Mouse (Mus musculus) thymus, adult 2 months (tissue): Measurements from ENCODE around the gene Syngr1. TPM values are rescaled to one million over a fixed set of nuclear protein-coding genes. Genes with fewer than 3 reads are reported as not detected.

Experiments
- DNase-seq: peaks from one replicate; pipeline ENCODE4 v3.0.0; 2021
- H3K27ac ChIP-seq: fragments of 200-500 bp; 2 replicates; pipeline ENCODE4 v1.5.1; 2012; ENCODE audit warnings: low read length, control low read depth; ENCODE audit not compliant: control insufficient read depth, insufficient read depth
- H3K27me3 ChIP-seq: fragments of 200-500 bp; 2 replicates; pipeline ENCODE4 v1.6.1; 2012; ENCODE audit warnings: mild to moderate bottlenecking, low read length, moderate library complexity, mixed read lengths; ENCODE audit not compliant: control insufficient read depth, insufficient read depth
- H3K36me3 ChIP-seq: fragments of 200-500 bp; 2 replicates; pipeline ENCODE4 v1.6.1; 2012; ENCODE audit warnings: mild to moderate bottlenecking, low read length, moderate library complexity; ENCODE audit not compliant: control insufficient read depth, insufficient read depth
- H3K4me1 ChIP-seq: fragments of 200-500 bp; replicated peaks from 2 replicates; pipeline ENCODE4 v1.6.1; 2012; ENCODE audit warnings: low read length; ENCODE audit not compliant: control insufficient read depth, insufficient read depth
- H3K4me3 ChIP-seq: fragments of 200-500 bp; 2 replicates; pipeline ENCODE4 v1.5.1; 2012; ENCODE audit warnings: mild to moderate bottlenecking, low read length, control low read depth, moderate library complexity; ENCODE audit not compliant: control insufficient read depth, insufficient read depth
- CTCF ChIP-seq: fragments of 200-500 bp; IDR thresholded peaks from 2 replicates; pipeline ENCODE4 v1.5.1; 2012; ENCODE audit warnings: mild to moderate bottlenecking, control low read depth, low read length, moderate library complexity, borderline replicate concordance; ENCODE audit not compliant: control insufficient read depth, poor library complexity, insufficient read depth; ENCODE audit errors: extremely low read depth
- POLR2A ChIP-seq: fragments of 200-500 bp; IDR thresholded peaks from 2 replicates; pipeline ENCODE4 v1.6.1; 2012; ENCODE audit warnings: mild to moderate bottlenecking, low read length, control low read depth, moderate library complexity; ENCODE audit not compliant: control insufficient read depth, poor library complexity, insufficient read depth; ENCODE audit errors: extremely low read depth
- WGBS: fragments of 180-500 bp; shearing (Covaris S2); methylation state at CpG from one replicate; pipeline ENCODE4 v1.1.7; 2018; 5-methylcytosine and 5-hydroxymethylcytosine counted together
- polyA plus RNA-seq: library from polyadenylated mRNA; depleted of rRNA; stranded (reverse); fragments of >200 nt; gene quantifications from 2 replicates; pipeline ENCODE4 v1.2.3, GENCODE M21; 2012

Syngr1 gene
- polyA plus RNA-seq, 1 experiment, result 121 TPM

DNA sequence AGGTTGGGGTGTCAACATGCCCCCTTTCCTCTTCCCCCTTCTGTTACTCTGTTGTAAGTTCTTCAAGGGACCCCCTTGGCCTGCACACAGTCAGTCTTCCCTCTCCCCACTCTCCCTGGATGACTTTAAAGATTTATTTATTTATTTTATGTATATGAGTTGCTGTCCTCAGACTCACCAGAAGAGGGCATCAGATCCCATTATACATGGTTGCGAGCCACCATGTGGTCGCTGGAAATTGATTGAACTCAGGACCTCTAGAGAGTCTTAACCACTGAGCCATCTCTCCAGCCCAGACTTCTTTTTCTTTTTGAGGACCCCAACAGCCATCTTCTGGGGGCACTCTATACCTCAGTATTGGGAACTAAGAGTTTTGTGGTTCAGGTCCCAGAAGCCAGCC, 21.4 kb downstream of the Syngr1 start:
- 65% methylated on average over 2 of the region's 2 CpGs for WGBS
- H3K36me3 ChIP-seq, result no peaks in the 10 kb centered on the region

DNA sequence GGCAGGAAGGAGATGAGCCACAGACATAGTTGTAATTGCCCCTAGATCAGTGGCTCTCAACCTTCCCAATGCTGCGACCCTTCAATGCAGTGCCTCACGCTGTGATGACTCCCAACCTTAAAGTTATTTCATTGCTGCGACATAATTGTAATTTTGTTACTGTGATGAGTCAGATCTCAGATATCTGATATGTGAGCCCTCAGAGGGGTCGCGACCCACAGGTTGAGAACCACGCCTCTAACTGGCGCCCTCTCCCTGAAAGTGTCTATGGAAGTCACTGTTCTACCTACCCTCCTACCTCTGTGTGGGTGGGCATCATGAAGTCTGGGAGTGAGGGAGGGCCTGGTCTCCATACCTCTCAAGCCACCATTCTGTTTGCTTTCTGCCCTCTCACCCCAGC, 23.3 kb downstream of the Syngr1 start:
- WGBS, result 98% methylated on average over 7 of the region's 7 CpGs
- Histone ChIP-seq H3K36me3 (no peaks in the 10 kb centered on the region), H3K27me3 (no peaks in the 10 kb centered on the region), H3K27ac (no peak overlapping the region), H3K4me3 (no peak overlapping the region), H3K4me1 (no peaks in the 10 kb centered on the region)
- TF ChIP-seq CTCF (no peak), POLR2A (no peak)
- DNase-seq, result no peak

More for the DNA sequence above, 21.4 kb downstream of the Syngr1 start:
- DNase-seq, result no peak
- Histone ChIP-seq H3K4me3 (no peak overlapping the region), H3K27me3 (no peaks in the 10 kb centered on the region), H3K4me1 (no peaks in the 10 kb centered on the region), H3K27ac (no peak overlapping the region)
- TF ChIP-seq CTCF, result no peak
- no peak for TF ChIP-seq POLR2A

DNA sequence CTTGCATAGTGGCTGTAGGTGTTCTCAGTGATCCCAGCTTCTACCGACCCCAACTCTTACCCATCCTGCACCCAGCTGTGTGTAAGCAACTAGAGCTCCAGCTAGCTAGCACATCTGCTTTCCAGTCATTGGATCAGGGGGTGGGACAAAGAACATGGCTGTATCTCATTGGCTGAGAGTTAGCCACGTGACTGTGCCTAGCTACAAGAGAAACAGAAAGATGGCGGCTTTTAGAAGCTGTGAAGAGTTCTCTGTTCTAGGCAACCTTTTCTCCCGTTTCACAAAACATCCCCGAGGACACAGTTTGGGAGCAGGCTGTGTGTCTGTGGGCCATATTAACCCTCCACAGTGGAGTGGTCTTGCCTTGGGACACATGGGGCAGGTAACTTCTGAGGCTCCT, 24.1 kb downstream of the Syngr1 start:
- Histone ChIP-seq H3K27me3 (no peaks in the 10 kb centered on the region), H3K36me3 (no peaks in the 10 kb centered on the region), H3K4me1 (no peaks in the 10 kb centered on the region), H3K27ac (no peak overlapping the region), H3K4me3 (no peak overlapping the region)
- TF ChIP-seq CTCF (no peak), POLR2A (no peak)
- DNase-seq, result no peak
- 95% methylated on average over 5 of the region's 5 CpGs for WGBS

DNA sequence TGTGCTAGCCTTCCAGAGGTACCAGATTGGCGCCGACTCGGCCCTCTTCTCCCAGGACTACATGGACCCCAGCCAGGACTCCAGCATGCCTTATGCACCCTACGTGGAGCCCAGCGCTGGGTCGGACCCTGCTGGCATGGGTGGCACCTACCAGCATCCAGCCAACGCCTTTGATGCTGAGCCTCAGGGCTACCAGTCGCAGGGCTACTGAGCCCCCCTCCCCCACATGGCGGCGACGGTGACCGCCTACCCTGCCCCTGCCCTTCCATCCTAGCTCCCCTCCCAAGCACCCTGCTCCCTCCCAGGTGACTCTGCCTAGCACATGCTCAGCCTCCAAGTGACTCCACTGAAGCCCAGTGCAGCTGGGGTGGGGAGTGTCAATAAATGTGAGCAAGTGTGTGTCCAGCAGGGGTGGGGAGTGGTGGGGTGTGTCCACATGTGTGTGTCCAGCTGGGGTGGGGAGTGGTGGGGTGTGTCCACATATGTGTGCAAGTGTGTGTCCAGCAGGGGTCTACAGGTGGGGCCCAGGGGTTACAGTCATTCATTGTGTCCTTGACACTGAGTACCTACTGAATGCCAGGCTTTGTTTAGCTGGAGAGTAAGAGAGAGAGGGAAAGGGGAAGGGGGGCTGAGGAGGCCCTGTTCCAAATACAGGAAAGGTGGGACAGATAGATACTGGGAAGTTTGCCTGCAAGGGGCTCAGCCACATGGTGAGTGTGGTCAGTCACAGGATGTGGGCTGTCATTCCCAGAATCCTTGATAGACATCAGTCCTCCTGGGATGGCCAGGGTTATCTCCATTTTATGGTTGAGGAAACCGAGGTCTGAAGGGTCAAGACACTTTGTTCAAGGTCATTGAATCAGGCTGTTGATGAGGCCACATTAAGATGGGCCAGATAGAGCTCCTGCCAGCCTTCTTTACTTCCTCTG, 25.0 kb downstream of the Syngr1 start:
- 91% methylated on average over 13 of the region's 13 CpGs for WGBS

DNA sequence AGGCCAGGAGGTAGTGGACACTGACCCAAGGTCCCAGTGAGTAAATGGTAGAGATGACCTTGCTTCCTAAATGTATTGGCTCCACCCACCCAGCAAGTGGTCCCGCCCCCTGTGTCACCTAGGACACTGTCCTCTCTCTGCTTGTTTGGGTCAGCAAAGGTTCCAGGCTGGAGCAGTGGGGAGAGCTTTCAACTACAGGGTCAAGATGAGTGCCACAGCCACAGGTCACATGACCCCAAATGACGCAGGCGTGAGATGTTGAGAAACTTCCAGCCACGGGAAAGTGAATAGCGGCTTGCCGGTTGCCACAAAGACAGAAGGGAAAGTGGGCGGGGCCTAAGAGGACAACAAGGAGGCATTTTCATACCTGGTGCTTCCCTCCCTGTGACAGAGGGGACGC, 26.0 kb downstream of the Syngr1 start:
- H3K4me3 ChIP-seq, result no peak overlapping the region
- DNase-seq, result no peak
- TF ChIP-seq POLR2A (no peak), CTCF (no peak)

More for the DNA sequence above, 25.0 kb downstream of the Syngr1 start:
- no peak for DNase-seq
- Histone ChIP-seq H3K27ac (no peak overlapping the region), H3K4me1 (no peaks in the 10 kb centered on the region), H3K36me3 (no peaks in the 10 kb centered on the region), H3K27me3 (no peaks in the 10 kb centered on the region), H3K4me3 (no peak overlapping the region)
- TF ChIP-seq POLR2A, result 0 out of 2 replicates have a peak, but pooled peaks have one; percentile 20
- no peak for TF ChIP-seq CTCF

DNA sequence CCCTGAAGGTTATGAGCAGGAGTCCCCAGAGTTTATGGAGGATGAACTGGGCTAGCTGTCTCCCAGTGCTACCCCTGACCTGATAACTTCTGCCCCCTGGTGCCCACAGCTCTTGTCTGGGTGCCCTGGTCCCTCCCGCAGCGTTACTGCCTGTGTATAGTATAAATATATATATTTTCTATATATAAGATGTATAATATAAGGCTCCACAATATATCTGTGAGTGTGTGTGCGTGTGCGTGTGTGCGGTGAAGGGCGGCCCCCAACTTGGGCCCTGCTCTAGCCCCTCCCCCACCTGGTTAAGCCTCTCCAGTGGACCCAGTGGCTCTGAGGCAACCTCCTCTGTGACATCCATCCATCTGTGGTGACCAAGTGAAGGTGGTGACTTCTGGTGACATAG, 27.9 kb downstream of the Syngr1 start:
- TF ChIP-seq POLR2A (no peak), CTCF (no peak)
- Histone ChIP-seq H3K4me1 (no peaks in the 10 kb centered on the region), H3K4me3 (no peak overlapping the region), H3K36me3 (no peaks in the 10 kb centered on the region), H3K27ac (no peak overlapping the region), H3K27me3 (no peaks in the 10 kb centered on the region)
- DNase-seq, result no peak
- WGBS, result 90% methylated on average over 6 of the region's 6 CpGs

More for the DNA sequence above, 26.0 kb downstream of the Syngr1 start:
- 85% methylated on average over 8 of the region's 8 CpGs for WGBS
- Histone ChIP-seq H3K27me3 (no peaks in the 10 kb centered on the region), H3K4me1 (no peaks in the 10 kb centered on the region), H3K27ac (no peak overlapping the region), H3K36me3 (no peaks in the 10 kb centered on the region)
